Mouse (Mus musculus): ENCODE results near the gene Gm13030.

DNA sequence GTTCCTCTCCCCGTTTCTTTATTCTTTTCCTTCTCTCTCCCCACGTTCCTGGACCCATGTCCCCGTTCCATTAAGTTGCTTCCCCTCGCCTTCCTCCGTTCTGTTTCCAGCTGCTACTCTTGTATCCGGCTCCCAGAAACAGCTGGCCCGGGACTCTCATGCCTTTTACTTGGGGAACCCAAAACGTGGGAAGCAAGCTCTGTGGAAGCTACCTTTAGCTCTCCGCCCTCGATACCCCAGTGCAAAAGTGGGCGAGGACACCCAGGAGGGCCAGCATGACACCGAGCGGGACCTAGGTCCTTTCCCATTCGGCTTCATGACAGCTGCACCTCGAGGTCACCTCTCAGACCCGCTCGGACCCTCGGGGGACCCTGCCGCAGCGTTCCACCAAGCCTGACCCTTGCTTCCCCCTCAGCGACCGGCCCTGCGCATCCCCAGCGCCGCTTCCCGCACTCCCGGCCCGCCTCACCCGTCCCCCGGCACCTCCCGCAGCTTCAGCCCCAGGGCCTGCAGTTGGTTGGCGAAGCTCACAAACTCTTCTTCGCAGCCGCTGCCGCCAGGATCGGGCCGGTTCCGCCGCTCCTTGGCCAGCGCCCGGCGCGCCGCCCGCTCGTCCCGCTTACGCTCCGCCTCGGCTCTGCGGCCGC is 39.5 kb upstream of the Gm13030 start:
- TF ChIP-seq ZC3H11A (IDR thresholded peaks at IDR 0.05; ENCODE audit: borderline replicate concordance, low read depth, low read length) (no peak), HCFC1 (IDR thresholded peaks at IDR 0.05; ENCODE audit: borderline replicate concordance, insufficient read depth, low read length) (no peak), MAFK (IDR thresholded peaks at IDR 0.05; ENCODE audit: insufficient read depth, low read depth, low read length) (no peak)
